Mouse (Mus musculus): ENCODE results near the gene Arhgef1. TPM values are rescaled to one million over a fixed set of nuclear protein-coding genes. Genes with fewer than 3 reads are reported as not detected.

Gene Arhgef1
- total and polyA plus RNA-seq, 3 experiments, result 17.8 to 128 (median 37.8) TPM

GRCm38 (mm10) chr7:24890281-24891216 is 12.2 kb upstream of the Arhgef1 start:
- no peak overlapping the region for H3K4me2 ChIP-seq (ENCODE audit: insufficient read depth, low read depth, poor library complexity, severe bottlenecking)
- peak; percentile 82 for DNase-seq (ENCODE audit: extremely low read depth)
- peaks cover 50 to 57% of the 10 kb centered on the region in 2 experiments for H3K36me3 ChIP-seq (replicated peaks in 1 of 2; ENCODE audit: control insufficient read depth in 1 of 2, insufficient read depth in 1 of 2, low read length in 1 of 2)
- H3K4me1 ChIP-seq (ENCODE audit: control insufficient read depth in 1 of 2, insufficient read depth in 2 of 2), result peaks cover 3 to 80% of the 10 kb centered on the region in 2 experiments; a peak in 3 of 4 replicates
- dilution Hi-C loops (cut with MboI; ENCODE audit: extremely low pct_ligation_motif_present, extremely low pct_unique_long_range_greater_than_20kb, low sequenced_read_pairs) (no loop called here), in situ Hi-C loops (cut with MboI; ENCODE audit: low pct_ligation_motif_present, low pct_unique_long_range_greater_than_20kb, low sequenced_read_pairs) (no loop called here)
- H3K9ac ChIP-seq (ENCODE audit: insufficient read depth, low read depth), result no peak overlapping the region
- H3K27me3 ChIP-seq (replicated peaks), result no peaks in the 10 kb centered on the region
- H3K79me2 ChIP-seq (replicated peaks; ENCODE audit: control insufficient read depth, extremely low read depth, insufficient read depth, poor library complexity, severe bottlenecking), result peaks cover 30% of the 10 kb centered on the region
- H3K9me3 ChIP-seq (replicated peaks; ENCODE audit: low read length), result peaks cover 4% of the 10 kb centered on the region
- no peak overlapping the region for H3K4me3 ChIP-seq (replicated peaks in 1 of 3; ENCODE audit: low read depth in 2 of 3, low read length in 2 of 3, poor library complexity in 1 of 3)
- H3K27ac ChIP-seq (ENCODE audit: insufficient read depth, low read depth), result peak overlapping the region; percentile 8; the same call in 1 of the 2 replicates
- 0 out of 2 replicates have a peak, but pooled peaks have one; percentile 51 for TF ChIP-seq CHD1 (IDR thresholded peaks at IDR 0.05; ENCODE audit: low read depth, low read length)
- peak; percentile 24 for TF ChIP-seq POLR2A (IDR thresholded peaks at IDR 0.05; ENCODE audit: low read depth, low read length)
- no peak for TF ChIP-seq UBTF (IDR thresholded peaks at IDR 0.05; ENCODE audit: low read depth, low read length)
- TF ChIP-seq SIN3A (IDR thresholded peaks at IDR 0.05; ENCODE audit: low read length), result peak; percentile 79
- peak; percentile 88; the same call in 1 of the 2 replicates for TF ChIP-seq ZMIZ1 (IDR thresholded peaks at IDR 0.05; ENCODE audit: low read depth, low read length)
- 0 out of 2 replicates have a peak, but pooled peaks have one; percentile 39 for TF ChIP-seq NRF1 (IDR thresholded peaks at IDR 0.05; ENCODE audit: low read depth, low read length)
- no peak for TF ChIP-seq USF2 (conservative IDR thresholded peaks at IDR 0.05; ENCODE audit: low read depth, low read length)
- TF ChIP-seq MYC (IDR thresholded peaks at IDR 0.05; ENCODE audit: low read depth, low read length), result peak; percentile 78
- TF ChIP-seq E2F4 (IDR thresholded peaks at IDR 0.05; ENCODE audit: insufficient replicate concordance, low read depth, low read length), result no peak
- TF ChIP-seq GABPA (IDR thresholded peaks at IDR 0.05; ENCODE audit: insufficient replicate concordance, low read depth, low read length), result no peak
- 0 out of 2 replicates have a peak, but pooled peaks have one; percentile 64 for TF ChIP-seq MAZ (IDR thresholded peaks at IDR 0.05; ENCODE audit: low read depth, low read length)
- peak; percentile 49 for TF ChIP-seq IRF4 (IDR thresholded peaks at IDR 0.05; ENCODE audit: low read depth, low read length)
- no peak for TF ChIP-seq ZKSCAN1 (IDR thresholded peaks at IDR 0.05; ENCODE audit: borderline replicate concordance, low read depth, low read length)
- 0 out of 2 replicates have a peak, but pooled peaks have one; percentile 63 for TF ChIP-seq KAT2A (IDR thresholded peaks at IDR 0.05; ENCODE audit: insufficient replicate concordance, low read length)
- TF ChIP-seq MXI1 (IDR thresholded peaks at IDR 0.05; ENCODE audit: low read depth, low read length), result peak; percentile 68; the same call in 1 of the 2 replicates
- TF ChIP-seq CTCF (conservative IDR thresholded peaks at IDR 0.05 in 1 of 2, IDR thresholded peaks at IDR 0.05 in 1 of 2; ENCODE audit: low read depth in 2 of 2, low read length in 2 of 2), result peak; percentile 93 to 97
- TF ChIP-seq TCF12 (IDR thresholded peaks at IDR 0.05; ENCODE audit: low read depth, low read length), result no peak
- peak; percentile 85; the same call in 1 of the 2 replicates for TF ChIP-seq RCOR1 (conservative IDR thresholded peaks at IDR 0.05; ENCODE audit: low read depth, low read length)
- peak; percentile 77 for TF ChIP-seq RAD21 (IDR thresholded peaks at IDR 0.05; ENCODE audit: low read depth, low read length)
- TF ChIP-seq NELFE (IDR thresholded peaks at IDR 0.05; ENCODE audit: low read depth, low read length), result peak; percentile 77
- peak; percentile 55; the same call in 1 of the 2 replicates for TF ChIP-seq ELF1 (IDR thresholded peaks at IDR 0.05; ENCODE audit: low read depth, low read length)
- TF ChIP-seq USF1 (IDR thresholded peaks at IDR 0.05; ENCODE audit: low read depth, low read length), result no peak
- peak; percentile 64; the same call in 1 of the 2 replicates for TF ChIP-seq MEF2A (IDR thresholded peaks at IDR 0.05; ENCODE audit: borderline replicate concordance, low read depth, low read length)
- TF ChIP-seq HCFC1 (IDR thresholded peaks at IDR 0.05; ENCODE audit: low read depth, low read length), result peak; percentile 22; the same call in 1 of the 2 replicates
- peak; percentile 62; the same call in 1 of the 2 replicates for TF ChIP-seq MAX (IDR thresholded peaks at IDR 0.05; ENCODE audit: low read length)
- peak; percentile 46; the same call in 1 of the 2 replicates for TF ChIP-seq EP300 (IDR thresholded peaks at IDR 0.05; ENCODE audit: low read length)
- TF ChIP-seq JUND (conservative IDR thresholded peaks at IDR 0.05; ENCODE audit: low read depth, low read length), result peak; percentile 39; the same call in 1 of the 2 replicates
- TF ChIP-seq MAFK (IDR thresholded peaks at IDR 0.05; ENCODE audit: insufficient replicate concordance, low read length), result peak; percentile 69; the same call in 1 of the 2 replicates
- TF ChIP-seq CHD2 (IDR thresholded peaks at IDR 0.05; ENCODE audit: low read length), result peak; percentile 72; the same call in 1 of the 2 replicates
- no peak for TF ChIP-seq JUN (IDR thresholded peaks at IDR 0.05; ENCODE audit: insufficient read depth, low read depth, low read length)
- no peak for TF ChIP-seq TBP (conservative IDR thresholded peaks at IDR 0.05; ENCODE audit: low read depth, low read length)
- peak; percentile 43 for TF ChIP-seq ZC3H11A (IDR thresholded peaks at IDR 0.05; ENCODE audit: low read depth, low read length)
- TF ChIP-seq ETS1 (conservative IDR thresholded peaks at IDR 0.05; ENCODE audit: low read depth, low read length), result peak; percentile 45
- no peak for TF ChIP-seq PAX5 (IDR thresholded peaks at IDR 0.05; ENCODE audit: low read length)
- TF ChIP-seq ZNF384 (IDR thresholded peaks at IDR 0.05; ENCODE audit: low read depth, low read length), result 0 out of 2 replicates have a peak, but pooled peaks have one; percentile 10
- TF ChIP-seq SMC3 (IDR thresholded peaks at IDR 0.05; ENCODE audit: low read depth, low read length), result peak; percentile 84

Measured in CH12.LX (cell line).